18 mouse cellular contexts compared by ENCODE assay signal in the genomic region with DNA sequence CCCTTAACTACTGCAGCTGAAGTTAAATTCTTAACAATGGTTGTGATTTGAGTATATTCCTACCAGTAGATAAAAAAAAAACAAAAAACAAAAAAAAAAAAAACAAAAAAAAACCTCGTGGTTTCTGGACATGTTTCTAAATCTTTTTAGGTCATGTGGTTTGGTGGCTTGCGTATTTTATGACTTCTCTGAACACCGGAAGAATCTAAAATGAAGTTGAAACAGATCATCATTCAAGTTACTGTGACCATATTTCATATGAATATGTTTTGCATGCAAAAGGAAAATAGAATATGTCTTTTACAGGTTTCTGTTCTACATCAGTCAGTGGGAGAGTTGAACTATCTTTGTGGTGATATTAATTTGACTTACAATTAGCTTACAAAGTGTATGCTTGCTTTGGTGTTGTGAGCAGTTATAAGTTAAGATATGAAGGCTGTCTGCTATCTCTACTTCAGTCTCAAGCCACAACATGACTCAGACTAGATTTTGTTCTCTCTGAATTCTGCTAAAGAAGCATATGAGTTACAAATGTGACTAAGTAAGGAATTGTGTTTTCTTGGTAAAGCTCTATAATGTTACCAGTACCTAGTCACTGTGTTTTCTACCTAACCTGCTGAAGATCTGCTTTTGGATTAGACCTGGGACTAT.
A peak's percentile ranks its signal among the peaks of the same experiment; 100 is the strongest.
DNase-seq lines count a peak whose midpoint lies in the region; ATAC-seq lines count a peak whose summit lies in the region.
"Had no signal": no experiment of that assay in that cellular context is flagged by ENCODE, and none has a peak within 500 bp of the region (broad histone marks: within the 10 kb centered on the region; RNA-seq: fewer than 3 reads in every experiment).

No protein-coding gene starts in this region.

- DNase-seq in 3T3-L1 (ENCODE audit: low read depth, low spot score), result peak; percentile 58
- peak; percentile 69 for DNase-seq in CD4-positive, CD25-positive, alpha-beta regulatory T cell, adult 2 months (ENCODE audit: low read depth, low spot score)
- peak; percentile 71 for DNase-seq in naive thymus-derived CD4-positive, alpha-beta T cell, adult 2 months (ENCODE audit: low read depth)
- no peak for DNase-seq in cerebellum, adult 11-12 months
- DNase-seq in right cerebral cortex, postnatal 4 days, result no peak
- DNase-seq: adrenal gland, postnatal 10 days; adrenal gland, postnatal 36 days; cerebellum, adult 2 months; cerebellum, adult 9-11 months; cerebellum, postnatal 25 days; gastrocnemius, adult 2 months; gastrocnemius, postnatal 14 days; heart, adult 11 months had no signal

- ATAC-seq in activated CD4-positive, CD25-positive, alpha-beta regulatory T cell, adult 4 months, result peak; percentile 79
- ATAC-seq in frontal cortex, adult (ENCODE audit: low TSS enrichment), result no peak
- ATAC-seq: forebrain, embryonic 15.5 days; hindbrain, embryonic 16.5 days; intestine, postnatal 0 days had no signal

Comparison
In these comparisons a context has a peak if more than half of its experiments do, and no peak if none do; other contexts are left out.
1. DNase-seq: peak in 3T3-L1 (single experiment), CD4-positive, CD25-positive, alpha-beta regulatory T cell, adult 2 months (single experiment) and naive thymus-derived CD4-positive, alpha-beta T cell, adult 2 months (single experiment); none in cerebellum, adult 11-12 months (single experiment) and right cerebral cortex, postnatal 4 days (single experiment).